Mouse (Mus musculus) bone marrow macrophage, adult 2 months (primary cell): ENCODE data around the gene Tmem115.

Experiments
- CTCF ChIP-seq: IDR thresholded peaks from 2 replicates; pipeline ENCODE4 v1.5.1; 2012; ENCODE audit warnings: low read depth, mild to moderate bottlenecking, low read length, moderate library complexity
- POLR2A ChIP-seq: IDR thresholded peaks from 2 replicates; pipeline ENCODE4 v1.6.1; 2012; ENCODE audit warnings: mild to moderate bottlenecking, low read depth, low read length, borderline replicate concordance

GRCm38 (mm10) chr9:107521190-107521589, 12.6 kb upstream of the Tmem115 start:
- TF ChIP-seq CTCF: no peak
- TF ChIP-seq POLR2A: no peak
